Mouse (Mus musculus) embryonic facial prominence, embryonic 15.5 days (tissue): ENCODE data around the gene Hip1r. TPM values are rescaled to one million over a fixed set of nuclear protein-coding genes. Genes with fewer than 3 reads are reported as not detected.

Source experiments
- ATAC-seq: fragments of 200-750 bp; cut with Nextera tagmentation; 2 replicates; pipeline ENCODE4 v1.8.0; 2017; ENCODE audit warnings: low read depth, moderate TSS enrichment; ENCODE audit not compliant: insufficient number of reproducible peaks, low FRiP score, low TSS enrichment
- H3K27ac ChIP-seq: fragments of 300-500 bp; sonication (generic); replicated peaks from 2 replicates; pipeline ENCODE4 v1.5.1; 2015; ENCODE audit warnings: mild to moderate bottlenecking, inconsistent platforms
- H3K27me3 ChIP-seq: fragments of 300-500 bp; sonication (generic); 2 replicates; pipeline ENCODE4 v1.6.1; 2015; ENCODE audit warnings: inconsistent platforms
- H3K36me3 ChIP-seq: fragments of 300-500 bp; sonication (generic); 2 replicates; pipeline ENCODE4 v1.6.1; 2015; ENCODE audit warnings: mild to moderate bottlenecking, inconsistent platforms
- H3K4me1 ChIP-seq: fragments of 300-500 bp; sonication (generic); 2 replicates; pipeline ENCODE4 v1.6.1; 2015; ENCODE audit warnings: inconsistent platforms
- H3K4me2 ChIP-seq: fragments of 300-500 bp; sonication (generic); replicated peaks from 2 replicates; pipeline ENCODE4 v1.6.1; 2015; ENCODE audit warnings: mild to moderate bottlenecking, inconsistent platforms
- H3K4me3 ChIP-seq: fragments of 300-500 bp; sonication (generic); replicated peaks from 2 replicates; pipeline ENCODE4 v1.5.1; 2015; ENCODE audit warnings: mild to moderate bottlenecking, inconsistent platforms
- H3K9ac ChIP-seq: fragments of 300-500 bp; sonication (generic); 2 replicates; pipeline ENCODE4 v1.6.1; 2015; ENCODE audit warnings: inconsistent platforms
- H3K9me3 ChIP-seq: fragments of 300-500 bp; sonication (generic); replicated peaks from 2 replicates; pipeline ENCODE4 v1.6.1; 2016; ENCODE audit warnings: inconsistent platforms
- WGBS: fragments of 180-500 bp; shearing (Covaris S2); methylation state at CpG from one replicate; pipeline ENCODE4 v1.1.7; 2015; 5-methylcytosine and 5-hydroxymethylcytosine counted together
- polyA plus RNA-seq: library from polyadenylated mRNA; unstranded; fragments of >200 nt; fragmentation: Nextera tagmentation; extraction: Ambion mirVana; gene quantifications from 2 replicates; pipeline ENCODE4 v1.2.1, GENCODE M21; 2015

Hip1r gene
- polyA plus RNA-seq, 1 experiment from 2014 or later: 14.2 TPM

GRCm38 (mm10) chr5:124016291-124016821, 42.9 kb downstream of the Hip1r start:
- Histone ChIP-seq H3K9ac (no peak overlapping the region), H3K9me3 (no peaks in the 10 kb centered on the region), H3K27ac (no peak overlapping the region), H3K4me2 (no peak overlapping the region), H3K27me3 (no peaks in the 10 kb centered on the region), H3K4me3 (no peak overlapping the region), H3K36me3 (0 out of 2 replicates have a peak, but pooled peaks cover 1% of the 10 kb centered on the region), H3K4me1 (peaks cover 69% of the 10 kb centered on the region)
- WGBS: 88% methylated on average over 7 of the region's 7 CpGs
- no peak for ATAC-seq

GRCm38 (mm10) chr5:124017941-124018340, 44.5 kb downstream of the Hip1r start:
- H3K36me3 ChIP-seq: 0 out of 2 replicates have a peak, but pooled peaks cover 6% of the 10 kb centered on the region
- no peaks in the 10 kb centered on the region for H3K27me3 ChIP-seq
- no peaks in the 10 kb centered on the region for H3K9me3 ChIP-seq
- no peak for ATAC-seq
- no peak overlapping the region for H3K27ac ChIP-seq
- H3K4me1 ChIP-seq: peaks cover 53% of the 10 kb centered on the region
- no peak overlapping the region for H3K9ac ChIP-seq
- no peak overlapping the region for H3K4me2 ChIP-seq
- H3K4me3 ChIP-seq: no peak overlapping the region
- 72% methylated on average over 9 of the region's 9 CpGs for WGBS

DNA sequence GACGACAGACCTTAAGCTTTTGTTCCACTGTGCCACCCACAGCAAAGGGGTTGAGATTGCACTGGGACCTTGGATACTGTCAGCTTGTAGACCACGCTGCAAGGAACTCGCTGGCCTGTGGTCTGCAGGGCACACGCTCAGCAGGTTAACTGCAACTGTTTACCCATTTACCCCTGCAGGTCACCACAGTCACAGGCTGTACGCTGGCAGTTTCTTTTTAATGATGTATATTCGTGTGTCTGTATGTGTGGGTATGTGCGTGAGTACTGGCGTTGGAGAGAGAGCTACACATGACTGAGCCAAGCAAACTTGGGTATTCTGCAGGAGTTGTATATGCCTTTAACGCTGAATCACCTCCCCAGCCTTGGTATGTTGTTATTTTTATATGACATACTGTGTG, 45.2 kb downstream of the Hip1r start:
- Histone ChIP-seq H3K9ac (no peak overlapping the region), H3K27ac (no peak overlapping the region), H3K4me2 (no peak overlapping the region), H3K36me3 (0 out of 2 replicates have a peak, but pooled peaks cover 6% of the 10 kb centered on the region), H3K27me3 (no peaks in the 10 kb centered on the region), H3K4me3 (no peak overlapping the region), H3K4me1 (peaks cover 48% of the 10 kb centered on the region), H3K9me3 (no peaks in the 10 kb centered on the region)
- ATAC-seq: no peak
- 87% methylated on average over 9 of the region's 9 CpGs for WGBS

- H3K36me3 ChIP-seq: 0 out of 2 replicates have a peak, but pooled peaks cover 6% of the 10 kb centered on the region
- H3K9ac ChIP-seq: no peak overlapping the region
- ATAC-seq: no peak
- no peaks in the 10 kb centered on the region for H3K9me3 ChIP-seq
- H3K4me2 ChIP-seq: no peak overlapping the region
- no peaks in the 10 kb centered on the region for H3K27me3 ChIP-seq
- H3K4me1 ChIP-seq: peaks cover 41% of the 10 kb centered on the region
- H3K4me3 ChIP-seq: no peak overlapping the region
- WGBS: 55% methylated on average over 12 of the region's 12 CpGs
- no peak overlapping the region for H3K27ac ChIP-seq
Measured at GRCm38 (mm10) chr5:124019348-124020216, 46.2 kb downstream of the Hip1r start.

DNA sequence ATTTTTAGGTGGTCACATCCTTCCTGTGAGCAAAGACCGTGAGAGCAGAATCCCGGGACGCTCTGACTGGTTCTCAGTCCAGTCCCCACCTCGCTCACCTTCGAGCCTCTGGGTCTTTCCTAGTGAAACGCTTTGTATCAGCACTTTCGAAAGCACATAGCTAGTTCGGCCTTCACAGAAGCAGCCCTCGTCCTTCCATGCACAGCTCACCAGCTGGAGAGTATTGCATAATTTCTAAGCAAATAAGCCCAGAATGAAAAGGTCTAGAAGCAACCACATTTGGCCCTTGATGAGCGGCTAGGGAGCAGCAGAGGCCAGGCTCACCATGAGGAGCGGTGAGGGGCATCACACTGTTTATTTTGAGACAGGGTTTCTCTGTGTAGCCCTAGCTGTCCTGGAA, 47.7 kb downstream of the Hip1r start:
- no peak for ATAC-seq
- 89% methylated on average over 11 of the region's 11 CpGs for WGBS
- no peak overlapping the region for H3K4me2 ChIP-seq
- 0 out of 2 replicates have a peak, but pooled peaks cover 6% of the 10 kb centered on the region for H3K36me3 ChIP-seq
- H3K9ac ChIP-seq: no peak overlapping the region
- H3K4me1 ChIP-seq: peaks cover 42% of the 10 kb centered on the region
- no peaks in the 10 kb centered on the region for H3K9me3 ChIP-seq
- H3K27me3 ChIP-seq: no peaks in the 10 kb centered on the region
- H3K4me3 ChIP-seq: no peak overlapping the region
- no peak overlapping the region for H3K27ac ChIP-seq

- H3K9me3 ChIP-seq: no peaks in the 10 kb centered on the region
- H3K4me2 ChIP-seq: no peak overlapping the region
- no peak for ATAC-seq
- no peak overlapping the region for H3K9ac ChIP-seq
- H3K36me3 ChIP-seq: 0 out of 2 replicates have a peak, but pooled peaks cover 6% of the 10 kb centered on the region
- H3K4me1 ChIP-seq: peaks cover 42% of the 10 kb centered on the region
- no peaks in the 10 kb centered on the region for H3K27me3 ChIP-seq
- H3K4me3 ChIP-seq: no peak overlapping the region
- WGBS: 83% methylated on average over 11 of the region's 11 CpGs
- no peak overlapping the region for H3K27ac ChIP-seq
Measured at GRCm38 (mm10) chr5:124021701-124022100, 48.3 kb downstream of the Hip1r start.

- Histone ChIP-seq H3K4me1 (peaks cover 43% of the 10 kb centered on the region), H3K4me3 (no peak overlapping the region), H3K27me3 (no peaks in the 10 kb centered on the region), H3K36me3 (0 out of 2 replicates have a peak, but pooled peaks cover 6% of the 10 kb centered on the region), H3K9me3 (no peaks in the 10 kb centered on the region), H3K4me2 (no peak overlapping the region), H3K27ac (no peak overlapping the region), H3K9ac (no peak overlapping the region)
- ATAC-seq: no peak
- 69% methylated on average over 7 of the region's 7 CpGs for WGBS
Measured at GRCm38 (mm10) chr5:124022365-124022764, 48.9 kb downstream of the Hip1r start.

GRCm38 (mm10) chr5:124024677-124025076, 51.2 kb downstream of the Hip1r start:
- 0 out of 2 replicates have a peak, but pooled peaks cover 6% of the 10 kb centered on the region for H3K36me3 ChIP-seq
- H3K9me3 ChIP-seq: no peaks in the 10 kb centered on the region
- peaks cover 42% of the 10 kb centered on the region for H3K4me1 ChIP-seq
- ATAC-seq: no peak
- WGBS: 81% methylated on average over 6 of the region's 6 CpGs
- no peak overlapping the region for H3K4me3 ChIP-seq
- no peak overlapping the region for H3K9ac ChIP-seq
- no peak overlapping the region for H3K4me2 ChIP-seq
- H3K27me3 ChIP-seq: no peaks in the 10 kb centered on the region
- no peak overlapping the region for H3K27ac ChIP-seq

DNA sequence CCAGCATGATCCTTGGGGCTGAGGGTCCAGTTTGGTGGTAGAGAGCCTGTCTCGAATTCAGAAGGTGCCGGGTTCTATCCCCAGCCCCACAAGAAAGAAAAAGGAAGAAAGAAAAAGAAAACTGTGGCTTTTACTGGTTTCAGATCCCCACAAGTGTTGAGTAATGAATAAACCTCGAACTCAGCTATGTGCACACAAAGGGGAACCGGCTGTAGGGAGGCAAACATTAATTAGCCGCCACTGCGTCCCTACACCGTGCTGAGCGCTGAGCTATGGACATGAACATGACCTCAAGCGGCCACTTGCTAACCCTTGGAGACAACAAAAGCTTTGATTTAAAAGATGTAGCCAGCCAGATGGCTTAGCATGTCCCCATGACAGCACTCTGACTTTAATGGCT, 51.7 kb downstream of the Hip1r start:
- Histone ChIP-seq H3K4me1 (peaks cover 45% of the 10 kb centered on the region), H3K36me3 (0 out of 2 replicates have a peak, but pooled peaks cover 6% of the 10 kb centered on the region), H3K9ac (no peak overlapping the region), H3K4me3 (no peak overlapping the region), H3K4me2 (no peak overlapping the region), H3K27ac (no peak overlapping the region), H3K27me3 (no peaks in the 10 kb centered on the region), H3K9me3 (no peaks in the 10 kb centered on the region)
- WGBS: 71% methylated on average over 9 of the region's 9 CpGs
- ATAC-seq: no peak

- WGBS: 86% methylated on average over 15 of the region's 15 CpGs
- Histone ChIP-seq H3K27ac (no peak overlapping the region), H3K9ac (no peak overlapping the region), H3K9me3 (no peaks in the 10 kb centered on the region), H3K4me3 (no peak overlapping the region), H3K36me3 (0 out of 2 replicates have a peak, but pooled peaks cover 6% of the 10 kb centered on the region), H3K27me3 (no peaks in the 10 kb centered on the region), H3K4me2 (no peak overlapping the region), H3K4me1 (peaks cover 52% of the 10 kb centered on the region)
- ATAC-seq: no peak
Measured at GRCm38 (mm10) chr5:124025587-124026441, 52.4 kb downstream of the Hip1r start.

DNA sequence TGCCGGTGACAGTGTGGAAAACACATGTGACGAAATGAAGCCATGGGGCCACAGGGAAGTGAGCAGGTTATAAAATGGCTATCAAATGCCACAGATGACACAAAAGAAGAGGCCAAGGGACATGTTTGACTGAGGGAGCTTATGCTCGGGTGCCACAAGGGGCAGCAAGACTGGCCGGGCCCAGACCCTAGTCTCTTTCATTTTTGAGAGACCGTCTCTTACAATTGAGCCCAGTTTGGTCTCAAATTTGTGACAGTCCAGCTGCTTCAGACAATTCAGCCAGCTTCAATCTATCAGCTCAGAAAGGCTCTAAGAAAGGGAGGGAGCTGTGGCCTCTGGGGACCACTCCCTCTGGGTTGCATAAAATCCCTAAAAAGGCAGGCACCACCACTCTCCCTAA, 53.1 kb downstream of the Hip1r start:
- no peak overlapping the region for H3K27ac ChIP-seq
- H3K4me3 ChIP-seq: no peak overlapping the region
- H3K4me1 ChIP-seq: peaks cover 57% of the 10 kb centered on the region
- no peaks in the 10 kb centered on the region for H3K9me3 ChIP-seq
- 0 out of 2 replicates have a peak, but pooled peaks cover 3% of the 10 kb centered on the region for H3K36me3 ChIP-seq
- WGBS: 82% methylated on average over 5 of the region's 5 CpGs
- no peak overlapping the region for H3K4me2 ChIP-seq
- no peak for ATAC-seq
- no peak overlapping the region for H3K9ac ChIP-seq
- H3K27me3 ChIP-seq: no peaks in the 10 kb centered on the region
